Comparison of ENCODE assay signal across 10 mouse cellular contexts in genomic region chr10:87494176-87494575, GRCm38 (mm10). TPM values are rescaled to one million over a fixed set of nuclear protein-coding genes. Genes with fewer than 3 reads are reported as not detected.
DNase-seq lines count a peak whose midpoint lies in the region; ATAC-seq and TF ChIP-seq lines count a peak whose summit lies in the region.
"Had no signal": no experiment of that assay in that cellular context is flagged by ENCODE, and none has a peak within 500 bp of the region (broad histone marks: within the 10 kb centered on the region; RNA-seq: fewer than 3 reads in every experiment).

No protein-coding gene starts in this region.

- no peak overlapping the region for H3K27ac ChIP-seq in heart, embryonic 13.5 days (replicated peaks)
- H3K27ac ChIP-seq in hindbrain, embryonic 15.5 days (replicated peaks): peak overlapping the region; percentile 89; the same call in 1 of the 2 replicates
- peak overlapping the region; percentile 91 for H3K27ac ChIP-seq in midbrain, embryonic 16.5 days (ENCODE audit: low read length)
- no peak overlapping the region for H3K27ac ChIP-seq in gastrocnemius, adult 2 months

- peak overlapping the region; percentile 67 for H3K4me3 ChIP-seq in heart, embryonic 13.5 days
- peak overlapping the region; percentile 82 for H3K4me3 ChIP-seq in hindbrain, embryonic 15.5 days
- H3K4me3 ChIP-seq in midbrain, embryonic 16.5 days (ENCODE audit: low read depth, low read length): peak overlapping the region; percentile 86
- no peak overlapping the region; the same call in 1 of the 2 replicates for H3K4me3 ChIP-seq in gastrocnemius, adult 2 months
- H3K4me3 ChIP-seq: erythroblast, embryonic 14.5 days had no signal

- no peak for DNase-seq in heart, postnatal 4 days
- peak; percentile 60 for DNase-seq in brain, embryonic 14.5 days (ENCODE audit: low read depth)
- no peak for DNase-seq in embryo, embryonic 10.5 days (ENCODE audit: low spot score)
- DNase-seq in gastrocnemius, adult 2 months: no peak
- DNase-seq in adrenal gland, adult 2 months: no peak
- DNase-seq: B cell, adult 2 months had no signal

- TF ChIP-seq POLR2A in brain, embryonic 14.5 days (IDR thresholded peaks at IDR 0.05; ENCODE audit: borderline replicate concordance, extremely low read depth, insufficient read depth, insufficient read length, poor library complexity, severe bottlenecking): no peak

- H3K9me3 ChIP-seq in heart, embryonic 13.5 days: peaks cover 6% of the 10 kb centered on the region; the same call in 1 of the 2 replicates
- H3K9me3 ChIP-seq in hindbrain, embryonic 15.5 days: 0 out of 2 replicates have a peak, but pooled peaks cover 3% of the 10 kb centered on the region
- H3K9me3 ChIP-seq in midbrain, embryonic 16.5 days (replicated peaks; ENCODE audit: control insufficient read depth, low read length, poor library complexity, severe bottlenecking): no peaks in the 10 kb centered on the region; the same call in 1 of the 2 replicates

- no peak for TF ChIP-seq CTCF in brain, embryonic 14.5 days (IDR thresholded peaks at IDR 0.05; ENCODE audit: borderline replicate concordance, extremely low read depth, insufficient read depth, insufficient read length)
- TF ChIP-seq CTCF in gastrocnemius, adult 2 months (IDR thresholded peaks at IDR 0.05): no peak

- H3K36me3 ChIP-seq in heart, embryonic 13.5 days: no peaks in the 10 kb centered on the region
- no peaks in the 10 kb centered on the region for H3K36me3 ChIP-seq in hindbrain, embryonic 15.5 days
- H3K36me3 ChIP-seq in midbrain, embryonic 16.5 days (ENCODE audit: control insufficient read depth, insufficient read depth, low read length): no peaks in the 10 kb centered on the region

- H3K4me1 ChIP-seq in heart, embryonic 13.5 days: peaks cover 17% of the 10 kb centered on the region
- peaks cover 47% of the 10 kb centered on the region for H3K4me1 ChIP-seq in hindbrain, embryonic 15.5 days (replicated peaks)
- peaks cover 32% of the 10 kb centered on the region for H3K4me1 ChIP-seq in midbrain, embryonic 16.5 days (ENCODE audit: control insufficient read depth, insufficient read depth, low read length)

- intact Hi-C loops in gastrocnemius, adult 2 months (cut with DNase I): no loop called here

- peak overlapping the region; percentile 99 for H3K4me2 ChIP-seq in heart, embryonic 13.5 days
- peak overlapping the region; percentile 94 for H3K4me2 ChIP-seq in hindbrain, embryonic 15.5 days
- peak overlapping the region; percentile 73 for H3K4me2 ChIP-seq in midbrain, embryonic 16.5 days (ENCODE audit: low read length)

- no peak for ATAC-seq in heart, embryonic 13.5 days (ENCODE audit: extremely low read depth, insufficient number of reproducible peaks, low FRiP score, low TSS enrichment)
- no peak; the same call in 1 of the 2 replicates for ATAC-seq in hindbrain, embryonic 15.5 days (ENCODE audit: low FRiP score, low read depth)
- ATAC-seq in midbrain, embryonic 16.5 days: 0 out of 2 replicates have a peak, but pooled peaks have one; percentile 9

- 2% methylated on average over 4 of the region's 4 CpGs for WGBS in heart, embryonic 13.5 days
- WGBS in hindbrain, embryonic 15.5 days: 0% methylated on average over 4 of the region's 4 CpGs
- WGBS in midbrain, embryonic 16.5 days: 1% methylated on average over 4 of the region's 4 CpGs

- H3K9ac ChIP-seq in heart, embryonic 13.5 days: no peak overlapping the region
- H3K9ac ChIP-seq in hindbrain, embryonic 15.5 days: peak overlapping the region; percentile 71; the same call in 1 of the 2 replicates
- H3K9ac ChIP-seq in midbrain, embryonic 16.5 days (ENCODE audit: low read depth, low read length): peak overlapping the region; percentile 78

- peaks cover 96% of the 10 kb centered on the region for H3K27me3 ChIP-seq in heart, embryonic 13.5 days (replicated peaks)
- peaks cover 20% of the 10 kb centered on the region; the same call in 1 of the 2 replicates for H3K27me3 ChIP-seq in hindbrain, embryonic 15.5 days
- H3K27me3 ChIP-seq in midbrain, embryonic 16.5 days (ENCODE audit: control insufficient read depth, insufficient read depth, low read depth, low read length): no peaks in the 10 kb centered on the region; the same call in 1 of the 2 replicates

RNA-seq across cellular contexts. Expression of gene Ascl1, which starts 0.7 kb away (rescaled TPM):
- 0.15 and 0.35 TPM in 2 replicates for polyA plus RNA-seq in heart, embryonic 13.5 days (2015; fragmentation: Nextera tagmentation; extraction: Ambion mirVana)
- not detected for total RNA-seq in heart, postnatal 4 days (2021)
- polyA plus RNA-seq in brain, embryonic 14.5 days (2012; rRNA removed): 46.5 and 48.3 TPM in 2 replicates
- polyA plus RNA-seq in hindbrain, embryonic 15.5 days (2015; fragmentation: Nextera tagmentation; extraction: Ambion mirVana): 11.1 and 14.2 TPM in 2 replicates
- 8.1 and 9.0 TPM in 2 replicates for polyA plus RNA-seq in midbrain, embryonic 16.5 days (2015; fragmentation: Nextera tagmentation; extraction: Ambion mirVana)
- not detected for total RNA-seq in gastrocnemius, adult 2 months (2021)
- total RNA-seq in adrenal gland, adult 2 months (2021): 1 to 10 TPM in 1 of 2 experiments, under 1 TPM in 1; 0.58 to 1.8 TPM
- 1.8 and 2.1 TPM in 2 replicates for polyA plus RNA-seq in adrenal gland, adult 2 months (2012; rRNA removed)
- polyA plus RNA-seq: erythroblast, embryonic 14.5 days had no signal

RNA-seq across cellular contexts. Expression of gene Pah, which starts 27.4 kb away (rescaled TPM):
- 0.20 and 1.5 TPM in 2 replicates for polyA plus RNA-seq in heart, embryonic 13.5 days (2015; fragmentation: Nextera tagmentation; extraction: Ambion mirVana)
- under 1 TPM in 1 of 2 experiments, not detected in 1; 0.47 TPM for total RNA-seq in heart, postnatal 4 days (2021)
- polyA plus RNA-seq in brain, embryonic 14.5 days (2012; rRNA removed): not detected in 2 replicates
- polyA plus RNA-seq in hindbrain, embryonic 15.5 days (2015; fragmentation: Nextera tagmentation; extraction: Ambion mirVana): not detected in 2 replicates
- 0.16 TPM in 1 of 2 replicates, not detected in the other for polyA plus RNA-seq in midbrain, embryonic 16.5 days (2015; fragmentation: Nextera tagmentation; extraction: Ambion mirVana)
- total RNA-seq in gastrocnemius, adult 2 months (2021): not detected
- total RNA-seq in adrenal gland, adult 2 months (2021): 1 to 10 TPM in 1 of 2 experiments, not detected in 1; 2.6 TPM
- 0.36 TPM in 1 of 2 replicates, not detected in the other for polyA plus RNA-seq in adrenal gland, adult 2 months (2012; rRNA removed)
- polyA plus RNA-seq: erythroblast, embryonic 14.5 days had no signal

Comparison
In these comparisons a context has a peak if more than half of its experiments do, and no peak if none do; other contexts are left out.
1. H3K27ac ChIP-seq: peak in hindbrain, embryonic 15.5 days (single experiment) and midbrain, embryonic 16.5 days (single experiment); none in heart, embryonic 13.5 days (single experiment) and gastrocnemius, adult 2 months (single experiment).
2. Peak in every context shown above with its lines, with median percentiles within 50 percentile points of each other: H3K4me2 ChIP-seq.